Mouse (Mus musculus) urinary bladder, adult 2 months (tissue): ENCODE data around the gene Rab6a. TPM values are rescaled to one million over a fixed set of nuclear protein-coding genes. Genes with fewer than 3 reads are reported as not detected.
"Not testable (repeated sequence)": the region's sequence is repeated elsewhere in the genome, so short reads cannot be mapped to it uniquely, and the experiment has no call there.

Source experiments
- DNase-seq: peaks from one replicate; pipeline ENCODE4 v3.0.0; 2022; ENCODE audit warnings: low spot score
- polyA plus RNA-seq: library from polyadenylated mRNA; depleted of rRNA; stranded (reverse); fragments of >200 nt; gene quantifications from 2 replicates; pipeline ENCODE4 v1.2.3, GENCODE M21; 2012; rRNA removed

Gene Rab6a
- polyA plus RNA-seq: 72.7 and 84.8 TPM in 2 replicates

DNA sequence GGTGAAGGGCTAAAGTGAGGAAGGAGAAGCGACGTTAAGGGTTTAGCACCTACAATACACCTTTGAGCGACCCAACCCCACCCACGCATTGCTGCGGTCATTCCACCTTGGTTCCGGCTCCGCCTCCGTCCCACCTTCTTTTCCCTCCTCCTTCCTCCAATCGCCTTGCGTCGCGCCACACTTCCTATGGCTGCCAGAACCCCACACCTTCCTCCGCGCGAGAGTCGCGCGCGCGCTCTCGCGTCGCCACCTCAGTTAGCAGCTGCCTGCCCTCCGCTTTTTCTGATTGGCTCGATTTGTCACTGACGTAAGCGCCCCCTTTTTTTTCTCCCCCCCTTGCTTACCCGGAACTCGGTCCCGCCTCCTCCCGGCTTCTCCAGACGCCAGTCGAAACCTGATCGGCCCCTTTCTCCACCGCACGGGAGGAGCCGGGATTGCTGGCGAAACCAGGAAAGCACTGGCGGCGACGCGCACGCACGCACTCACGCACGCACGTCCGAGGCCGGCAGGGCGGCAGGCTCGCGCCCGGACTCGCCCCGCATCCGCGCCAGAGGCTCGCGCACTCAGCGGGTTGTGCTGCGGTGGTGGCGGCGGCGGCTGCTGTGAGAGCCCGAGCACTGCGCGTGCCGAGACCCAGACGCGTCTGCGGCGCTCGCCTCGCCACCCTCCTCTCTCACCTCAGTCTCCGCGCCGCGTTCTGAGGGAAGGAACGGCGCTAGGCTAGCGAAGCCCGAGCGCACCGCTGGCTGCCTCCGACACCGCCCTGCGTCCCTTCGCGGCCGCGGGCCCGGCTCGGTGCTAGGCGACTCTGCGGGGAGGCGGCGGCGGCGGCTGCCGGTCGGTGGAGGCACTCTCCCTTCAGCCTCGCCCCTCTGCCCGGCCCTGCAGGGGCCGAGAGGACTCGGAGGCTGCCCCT is at the start of gene Rab6a:
TSS of gene Rab6a (plus strand) at position 197 of the 916 bp plus-strand sequence.
- peak; percentile 92 for DNase-seq

DNA sequence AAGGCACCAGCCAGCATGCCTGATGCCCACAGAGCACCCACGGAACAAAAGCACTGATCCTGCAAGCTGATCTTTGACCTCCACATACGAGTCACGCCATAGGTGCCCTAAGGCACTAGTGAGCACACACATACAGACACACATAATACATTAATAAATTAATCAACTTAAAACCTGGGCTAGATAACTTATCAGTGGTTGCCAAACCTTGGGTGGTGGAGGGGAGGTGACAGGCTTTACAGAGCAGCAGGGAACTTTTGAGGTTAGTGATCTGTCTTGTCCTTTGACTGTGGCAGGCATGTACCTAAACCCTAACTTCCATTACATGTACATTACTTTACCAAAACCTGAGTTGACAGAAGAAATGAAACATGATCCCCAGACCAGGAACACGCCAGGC is 47.9 kb upstream of the Rab6a start:
- no peak for DNase-seq

DNA sequence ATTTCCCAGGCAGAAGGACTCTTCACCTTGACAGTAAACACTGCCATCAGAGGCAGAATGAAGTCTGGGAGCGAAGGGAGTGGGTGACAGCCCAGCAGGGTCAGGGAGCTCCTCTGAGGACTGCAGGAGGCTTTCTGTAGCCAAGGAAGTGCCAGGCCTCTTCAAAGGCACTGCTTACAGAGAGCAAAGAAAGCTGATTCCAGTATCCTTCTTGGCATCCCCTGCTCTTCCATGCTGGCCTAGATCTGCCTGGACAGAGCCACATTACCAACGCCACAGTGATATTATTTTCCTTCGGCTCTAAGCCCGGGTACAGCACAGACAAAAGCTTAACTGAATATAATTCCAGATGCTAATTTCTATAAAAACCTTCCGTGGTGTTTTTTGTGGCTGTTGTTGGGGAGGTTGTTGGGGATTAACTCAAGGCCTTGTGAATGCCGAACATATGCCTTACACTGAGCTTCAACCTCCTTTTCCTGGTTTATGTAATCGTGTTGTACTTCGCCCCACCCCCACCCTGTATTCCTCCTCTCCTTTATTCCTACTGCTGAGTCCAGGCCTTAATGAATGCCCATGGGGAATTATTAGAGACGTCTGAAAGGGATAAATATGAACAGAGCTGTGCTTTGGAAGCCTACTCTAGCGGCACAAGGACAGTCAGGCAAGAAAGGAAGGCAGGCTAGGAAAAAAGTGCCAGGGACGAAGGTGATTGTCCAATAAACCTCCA is 45.2 kb upstream of the Rab6a start:
- DNase-seq: no peak

DNA sequence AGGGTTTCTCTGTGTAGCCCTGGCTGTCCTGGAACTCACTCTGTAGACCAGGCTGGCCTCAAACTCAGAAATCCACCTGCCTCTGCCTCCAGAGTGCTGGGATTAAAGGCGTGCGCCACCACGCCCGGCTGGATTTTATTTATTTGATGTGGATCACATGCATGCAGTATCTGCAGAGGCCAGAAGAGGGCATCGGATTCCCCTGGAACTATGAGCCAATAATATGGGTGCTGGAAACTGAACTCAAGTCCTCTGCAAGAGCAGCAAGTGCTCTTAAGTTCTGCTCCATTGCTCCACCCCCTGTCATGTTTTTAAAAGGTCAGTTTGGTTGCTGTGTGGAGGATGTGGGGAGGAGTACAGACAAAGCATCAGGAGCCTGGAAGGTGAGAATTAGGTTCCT is 40.0 kb upstream of the Rab6a start:
- DNase-seq: not testable (repeated sequence)

DNA sequence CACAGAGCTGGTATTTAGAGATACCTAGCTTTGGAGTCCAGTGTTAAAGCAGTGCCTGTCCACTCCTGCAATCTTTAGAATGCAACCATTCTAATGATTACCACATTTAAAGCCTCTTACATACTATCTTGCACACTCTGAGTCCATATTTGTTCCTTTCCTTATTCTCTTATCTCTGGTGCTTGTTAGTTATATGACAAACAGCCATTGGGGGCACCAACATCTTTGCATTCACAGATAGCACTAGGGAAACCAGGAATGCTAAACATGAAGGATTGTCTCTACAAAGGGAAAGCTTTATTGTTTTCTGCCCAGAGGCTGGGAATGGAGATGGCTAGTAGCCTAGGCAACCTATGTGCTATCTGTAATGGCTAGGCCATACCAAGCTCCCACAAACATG is 37.3 kb upstream of the Rab6a start:
- DNase-seq: no peak

DNA sequence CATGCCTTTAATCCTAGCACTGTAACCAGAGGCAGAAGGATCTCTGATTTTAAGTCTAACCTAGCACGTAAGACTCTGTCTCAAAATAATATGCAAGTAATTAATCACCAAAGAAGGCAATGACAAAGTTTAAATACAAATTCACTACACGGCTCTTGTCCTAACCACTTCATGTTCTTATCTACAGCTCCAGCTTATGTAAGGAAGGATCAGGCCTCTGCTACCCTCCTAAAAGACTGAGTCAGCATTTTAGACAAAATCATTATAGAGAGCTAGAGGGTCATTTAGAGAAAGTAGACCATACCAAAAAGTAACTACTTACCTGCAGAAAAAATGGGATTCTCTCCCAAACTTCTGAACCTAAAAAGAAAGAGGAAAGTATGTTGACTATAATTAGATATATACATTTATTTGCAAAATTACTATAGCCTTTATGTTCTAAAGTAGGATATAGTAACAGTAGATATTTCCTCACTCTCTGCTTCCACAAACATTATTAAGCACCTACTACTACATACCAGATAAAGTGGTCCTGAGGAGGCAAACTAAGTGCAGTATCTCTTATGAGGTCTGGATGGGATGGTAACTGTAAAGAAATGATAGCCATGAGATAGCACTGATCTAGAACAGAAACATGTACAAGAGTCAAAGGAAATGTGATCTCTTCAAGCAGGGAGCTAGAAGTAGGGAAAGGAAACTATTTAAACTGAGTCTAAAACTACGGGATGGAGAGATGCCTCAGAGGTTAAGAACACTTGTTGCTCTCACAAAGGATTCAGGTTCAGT is 36.1 kb upstream of the Rab6a start:
- no peak for DNase-seq

DNA sequence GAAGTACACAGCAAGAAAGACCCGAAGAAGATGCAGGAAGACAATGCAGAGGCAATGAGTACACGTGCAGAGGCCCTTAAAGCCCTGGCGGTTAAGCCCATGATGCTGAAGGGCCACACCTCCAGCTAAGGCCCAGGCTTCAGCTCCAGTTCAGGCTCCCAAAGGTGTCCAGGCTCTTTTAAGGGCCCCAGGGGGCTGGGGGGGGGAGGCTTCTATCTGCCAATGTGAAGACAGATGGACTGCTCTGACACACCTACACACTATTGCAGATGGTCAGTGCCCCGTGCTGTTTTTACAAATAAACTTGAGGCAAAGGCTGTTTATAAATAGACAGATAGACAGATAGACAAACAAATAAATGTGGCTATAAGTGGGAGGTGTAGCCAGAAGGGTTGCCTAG is 35.1 kb upstream of the Rab6a start:
- no peak for DNase-seq

DNA sequence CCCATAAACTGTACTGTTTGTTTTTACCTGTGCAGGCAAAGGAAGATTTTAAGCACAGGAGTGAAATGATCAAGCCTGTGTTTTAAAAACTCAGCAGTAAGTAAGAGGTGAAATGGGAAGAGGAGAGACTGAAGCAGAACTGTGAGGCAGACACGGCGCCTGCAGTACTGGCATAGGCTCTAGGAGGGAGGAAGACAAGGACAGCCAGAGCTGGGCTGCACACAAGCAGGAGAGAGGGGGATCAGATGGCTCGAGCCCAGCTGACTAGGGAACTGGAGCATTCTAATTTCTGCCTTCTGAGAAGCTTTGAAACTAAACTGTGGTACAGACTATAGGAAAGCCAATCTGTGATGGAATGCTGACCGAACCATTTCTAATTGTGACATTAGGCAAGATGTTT is 34.5 kb upstream of the Rab6a start:
- no peak for DNase-seq

DNA sequence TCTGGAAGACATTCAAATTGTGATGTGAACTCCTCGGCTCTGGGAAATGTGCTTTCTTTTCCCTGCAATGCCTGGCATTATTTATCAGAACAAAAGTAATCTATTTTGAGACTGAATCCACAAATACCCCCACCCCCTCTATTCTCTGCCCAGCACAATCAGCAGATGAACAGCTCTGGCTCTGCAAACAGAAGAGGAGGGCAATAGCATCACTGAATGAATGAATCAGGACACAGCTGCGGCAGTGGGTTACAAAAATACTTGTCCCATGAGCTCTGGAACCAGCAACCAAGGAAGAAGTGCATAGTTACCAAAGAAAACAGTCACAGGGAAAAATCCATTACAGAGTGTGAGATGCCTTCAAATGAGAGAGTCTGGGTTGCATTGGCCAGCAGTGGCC is 28.4 kb upstream of the Rab6a start:
- no peak for DNase-seq

DNA sequence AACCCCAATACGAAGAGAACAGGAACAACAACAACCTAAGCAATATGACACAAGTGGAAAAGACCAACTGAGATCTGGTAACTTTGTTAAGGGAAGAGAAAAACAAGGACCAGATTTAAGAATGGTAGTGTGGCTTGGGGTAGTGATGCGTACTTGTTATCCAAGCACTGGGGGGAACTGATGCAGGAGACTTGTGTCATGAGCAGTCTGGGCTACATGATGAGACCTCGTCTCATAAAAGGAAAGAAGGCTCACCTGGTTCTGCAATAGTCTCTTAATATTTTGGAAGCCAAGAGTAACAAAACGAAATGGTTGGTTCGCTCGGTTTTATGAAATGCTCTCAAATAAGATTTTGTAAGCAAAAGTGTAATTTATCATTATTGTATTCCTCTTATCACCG is 25.0 kb upstream of the Rab6a start:
- DNase-seq: no peak

DNA sequence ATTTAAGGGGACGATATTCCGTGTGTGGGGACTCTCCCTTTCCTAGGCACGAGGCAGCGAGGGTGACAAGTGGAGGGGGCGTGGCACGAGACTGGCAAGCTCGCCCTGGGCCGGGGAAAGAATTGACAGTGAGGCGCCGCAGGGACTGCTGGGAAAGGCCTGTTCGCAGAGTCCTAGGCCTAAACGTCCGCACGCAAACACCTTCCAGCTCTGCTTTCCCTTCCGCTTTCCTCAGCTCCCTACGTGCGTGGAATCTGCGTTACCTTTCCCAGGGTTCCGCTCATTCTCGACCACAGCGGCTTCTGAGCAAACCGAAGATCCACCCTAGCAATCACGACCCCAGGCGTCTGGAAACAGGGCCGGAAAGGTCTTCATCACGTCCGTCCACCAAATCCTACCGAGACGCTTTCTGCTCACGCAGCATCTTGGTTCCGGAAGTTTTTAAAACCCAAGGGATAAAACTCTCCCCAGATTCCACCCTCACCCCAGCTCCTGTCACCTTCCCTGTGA is 24.4 kb upstream of the Rab6a start:
- DNase-seq: peak; percentile 77

DNA sequence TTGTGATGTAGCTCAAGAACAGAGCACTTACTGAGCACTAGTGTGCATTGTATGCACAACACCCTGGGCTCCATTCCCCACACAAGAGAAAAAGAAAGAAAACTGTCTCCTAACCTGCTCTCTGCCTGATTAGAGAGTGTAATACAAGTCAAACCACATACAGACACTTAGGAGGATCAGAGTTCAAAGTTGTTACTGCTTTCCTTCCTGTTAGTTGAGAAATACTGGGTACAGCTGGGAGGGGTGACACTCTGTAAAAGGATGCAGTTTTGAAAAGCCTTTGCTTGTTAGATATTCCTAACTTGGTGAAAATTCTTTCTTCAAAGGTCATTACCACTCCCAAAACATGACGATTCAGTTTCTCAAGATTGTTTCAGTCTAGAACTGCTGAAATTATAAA is 17.4 kb upstream of the Rab6a start:
- no peak for DNase-seq

DNA sequence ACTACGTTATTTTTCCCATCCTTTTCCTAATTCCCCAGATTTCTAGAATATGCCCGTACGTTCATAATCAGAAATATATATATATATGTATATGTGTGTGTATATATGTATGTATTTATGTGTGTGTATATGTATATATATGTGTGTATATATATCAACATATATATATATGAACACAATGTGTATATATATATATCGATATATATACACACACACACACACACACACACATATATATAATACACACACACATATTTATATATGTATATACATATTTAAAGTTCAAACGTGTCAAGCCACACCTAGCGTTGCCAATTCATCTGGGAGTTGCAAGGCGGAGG is 16.7 kb upstream of the Rab6a start:
- no peak for DNase-seq

DNA sequence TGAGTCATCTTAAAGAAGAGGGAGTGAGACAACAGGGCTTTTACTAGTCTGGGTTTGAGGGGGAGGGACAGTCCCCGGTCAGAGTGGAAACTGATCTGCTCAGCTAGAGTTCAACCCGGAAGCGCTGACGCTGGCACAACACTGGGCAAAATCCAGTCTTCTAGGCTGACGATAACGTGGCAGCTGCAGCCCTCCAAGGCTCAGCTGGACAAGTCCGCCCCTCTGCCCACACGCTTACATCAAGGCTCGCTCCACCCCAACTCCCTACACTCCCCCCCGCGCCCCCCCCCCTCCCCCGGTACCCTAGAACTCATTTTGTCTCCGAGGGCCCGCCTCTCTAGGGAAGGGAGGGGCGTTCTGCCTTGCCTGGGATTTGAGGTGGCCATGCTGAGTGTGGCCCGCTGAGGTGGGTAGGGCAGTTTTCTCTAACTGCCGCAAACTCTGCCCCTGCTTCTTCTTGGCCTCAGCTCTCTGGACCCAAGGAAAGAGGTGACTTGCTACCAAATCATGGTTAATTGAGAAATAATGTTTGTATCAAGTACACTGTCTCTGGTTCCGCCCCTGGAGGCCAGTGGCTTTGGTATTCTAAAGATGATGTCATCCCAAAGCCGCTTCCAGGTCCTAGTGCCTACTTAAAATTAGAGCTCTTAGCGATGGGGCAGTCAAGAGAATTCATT is 16.2 kb upstream of the Rab6a start:
- DNase-seq: peak; percentile 70

DNA sequence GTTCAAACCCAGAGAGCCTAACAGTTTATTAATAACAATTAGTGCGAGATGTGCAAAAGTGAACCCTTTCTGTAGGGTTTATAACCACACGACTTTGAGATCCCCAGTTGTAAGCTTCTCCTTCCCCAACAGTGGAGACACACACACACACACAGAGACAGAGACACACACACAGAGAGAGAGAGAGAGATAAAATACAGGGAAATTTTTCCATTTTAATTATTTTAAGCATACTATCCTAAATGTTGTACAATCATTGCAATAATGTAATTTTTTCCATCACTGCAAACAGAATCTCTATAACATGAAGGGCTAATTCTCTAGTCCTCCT is 15.7 kb upstream of the Rab6a start:
- no peak for DNase-seq

DNA sequence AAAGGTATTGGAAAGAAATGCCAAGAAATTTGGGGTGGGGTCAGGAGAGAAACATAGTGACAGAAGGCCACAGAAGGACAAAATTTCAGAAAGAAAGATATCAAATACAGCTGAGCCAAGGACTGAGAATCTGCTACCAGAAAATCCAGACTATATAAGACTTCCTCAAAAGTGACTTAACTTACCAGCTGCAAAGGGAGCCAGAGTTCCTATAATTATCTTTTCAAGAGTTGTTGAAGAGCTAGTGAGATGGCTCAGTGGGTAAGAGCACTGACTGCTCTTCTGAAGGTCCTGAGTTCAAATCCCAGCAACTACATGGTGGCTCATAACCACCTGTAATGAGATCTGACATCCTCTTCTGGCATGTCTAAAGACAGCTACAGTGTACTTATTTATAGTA is 13.9 kb upstream of the Rab6a start:
- no peak for DNase-seq

DNA sequence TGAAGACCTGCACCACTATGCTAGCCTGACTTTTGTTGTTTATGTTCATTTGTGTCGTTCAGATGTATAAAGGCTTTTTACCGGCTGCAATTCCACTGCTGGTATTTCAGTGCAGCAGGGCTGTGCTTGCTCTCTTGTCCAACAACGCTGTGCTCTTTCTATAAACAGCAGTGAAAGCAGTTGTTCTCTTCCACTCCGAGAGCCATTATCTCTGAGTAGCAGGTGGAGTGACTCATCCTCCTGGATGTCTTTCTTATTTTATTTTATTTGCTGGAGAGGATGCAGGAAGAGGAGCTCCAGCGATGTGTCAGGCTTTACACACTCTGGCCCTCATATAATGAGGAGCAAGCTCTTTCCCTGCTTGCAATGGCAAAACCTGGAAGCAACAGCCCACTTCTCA is 7.0 kb upstream of the Rab6a start:
- DNase-seq: no peak

DNA sequence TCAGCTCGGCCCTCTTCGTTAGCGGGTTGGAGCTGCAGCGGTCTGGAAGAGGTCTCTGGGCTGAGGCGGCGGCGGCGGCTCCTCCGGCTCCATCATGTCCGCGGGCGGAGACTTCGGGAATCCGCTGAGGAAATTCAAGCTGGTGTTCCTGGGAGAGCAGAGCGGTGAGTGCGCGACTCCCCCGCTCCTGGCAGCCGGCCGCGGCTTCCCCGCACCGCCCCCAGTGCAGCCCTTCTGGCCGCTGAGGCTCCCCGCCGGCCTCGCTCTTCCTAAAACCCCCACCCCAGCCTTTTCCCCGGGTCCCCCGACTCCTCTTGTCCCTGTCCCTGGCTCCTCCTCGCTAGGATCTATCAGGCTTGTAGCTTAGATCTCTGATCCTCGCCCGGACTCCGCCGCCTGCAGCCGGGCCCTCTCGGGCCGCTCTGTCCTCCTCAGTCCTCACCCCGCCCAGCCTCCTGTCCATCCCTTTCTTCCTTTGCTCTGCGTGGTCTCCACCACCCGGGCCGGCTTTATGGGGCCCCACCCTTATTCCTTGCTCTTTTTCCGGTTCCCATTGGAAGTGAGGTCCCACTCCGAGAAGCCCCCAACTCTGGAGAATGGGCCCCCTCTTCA is 1.0 kb downstream of the Rab6a start, which contains the start of gene Mrpl48:
TSS of gene Mrpl48 (minus strand) at position 172 of the 612 bp plus-strand sequence.
- DNase-seq: no peak

DNA sequence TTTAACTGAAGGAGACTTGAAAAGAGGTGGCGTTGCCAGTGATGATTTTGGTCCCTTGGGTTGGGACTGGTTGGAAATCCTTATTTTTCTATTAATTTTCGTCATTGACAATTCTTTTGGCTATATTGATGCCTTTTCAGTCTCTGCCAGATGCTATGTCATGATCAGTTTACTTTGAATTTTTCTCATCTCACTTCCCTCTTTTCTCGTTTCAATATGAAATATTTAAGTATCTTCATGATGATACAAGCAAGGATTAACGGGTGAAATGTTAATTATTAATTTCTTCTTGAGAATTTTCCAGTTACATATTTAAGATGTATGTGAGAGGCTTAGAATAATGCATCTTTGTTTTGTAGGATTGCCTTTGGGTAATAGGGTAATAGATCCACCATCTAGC is 1.7 kb downstream of the Rab6a start:
- DNase-seq: no peak

DNA sequence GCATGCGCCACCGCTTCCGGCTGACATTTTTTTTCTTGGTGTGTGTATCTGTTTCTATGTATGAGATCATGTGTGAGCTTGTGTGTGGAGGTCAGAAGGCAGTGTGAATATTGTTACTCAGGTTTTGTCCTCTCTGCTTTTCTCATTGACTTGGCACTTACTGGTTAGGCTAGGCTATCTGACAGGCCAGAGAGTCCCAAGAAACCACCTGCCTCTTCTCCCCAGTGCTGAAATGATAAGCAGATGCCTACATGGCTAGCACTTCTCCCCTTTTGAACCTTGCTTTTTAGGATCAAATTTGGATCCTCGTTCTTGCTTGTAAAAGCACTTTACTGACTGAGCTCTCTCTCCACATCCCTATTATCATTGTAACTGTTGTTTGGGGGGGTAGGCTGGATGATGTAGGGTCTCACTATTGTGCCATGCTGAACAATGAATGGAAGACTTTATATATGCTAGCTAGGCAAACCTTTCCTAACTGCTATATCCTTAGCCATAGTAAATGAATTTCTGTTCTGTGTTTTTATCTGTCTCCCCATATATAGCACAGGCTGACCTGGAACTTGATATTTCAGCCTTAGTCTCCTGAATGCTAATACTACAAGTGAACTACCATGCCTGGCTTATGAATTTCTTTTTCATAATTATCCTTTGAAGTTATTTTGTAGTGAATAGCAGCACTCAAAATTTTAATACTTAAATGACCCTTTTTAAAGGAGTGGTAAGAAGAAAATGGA is 9.1 kb downstream of the Rab6a start:
- no peak for DNase-seq

DNA sequence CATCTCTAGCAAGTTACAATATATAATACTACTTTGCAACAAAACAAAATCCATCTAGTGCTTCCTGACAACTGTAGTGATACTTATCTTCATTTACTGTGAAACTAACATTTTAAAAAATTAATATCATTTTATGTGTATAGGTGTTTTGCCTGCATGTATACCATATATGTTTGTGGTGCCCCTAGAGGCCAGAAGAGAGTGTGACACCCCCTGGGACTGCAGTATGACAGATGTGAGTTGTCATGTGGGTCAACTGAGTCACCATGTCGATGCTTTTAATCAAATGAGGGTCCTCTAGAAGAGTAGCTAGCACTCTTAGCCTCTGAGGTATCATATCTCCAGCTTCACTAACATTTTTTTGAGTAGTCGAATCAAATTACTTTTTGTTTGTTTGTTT is 15.1 kb downstream of the Rab6a start:
- no peak for DNase-seq
